Mouse (Mus musculus) small intestine, adult 2 months (tissue): ENCODE results near the gene Itga6. TPM values are rescaled to one million over a fixed set of nuclear protein-coding genes. Genes with fewer than 3 reads are reported as not detected.

Experiments
- H3K27ac ChIP-seq: fragments of 200-500 bp; 2 replicates; pipeline ENCODE4 v1.5.1; 2012; ENCODE audit warnings: low read depth, low read length, control low read depth, inconsistent platforms; ENCODE audit not compliant: insufficient read depth
- H3K27me3 ChIP-seq: fragments of 200-500 bp; 2 replicates; pipeline ENCODE4 v1.6.1; 2012; ENCODE audit warnings: mild to moderate bottlenecking, moderate library complexity, low read length, inconsistent platforms; ENCODE audit not compliant: control insufficient read depth, insufficient read depth
- H3K36me3 ChIP-seq: fragments of 200-500 bp; 2 replicates; pipeline ENCODE4 v1.6.1; 2012; ENCODE audit warnings: mild to moderate bottlenecking, low read length, control low read depth, inconsistent platforms; ENCODE audit not compliant: control insufficient read depth, insufficient read depth
- H3K4me1 ChIP-seq: fragments of 200-500 bp; 2 replicates; pipeline ENCODE4 v1.6.1; 2012; ENCODE audit warnings: low read length, inconsistent platforms, mixed read lengths; ENCODE audit not compliant: control insufficient read depth, insufficient read depth, insufficient read length
- H3K4me3 ChIP-seq: fragments of 200-500 bp; 2 replicates; pipeline ENCODE4 v1.5.1; 2012; ENCODE audit warnings: low read depth, mild to moderate bottlenecking, control low read depth, inconsistent platforms, low read length, moderate library complexity
- CTCF ChIP-seq: fragments of 200-500 bp; IDR thresholded peaks from 2 replicates; pipeline ENCODE4 v1.5.1; 2012; ENCODE audit warnings: low read depth, mild to moderate bottlenecking, control low read depth, inconsistent platforms, low read length, moderate library complexity, mixed read lengths; ENCODE audit not compliant: insufficient replicate concordance, insufficient read length; ENCODE audit errors: extremely low read depth
- POLR2A ChIP-seq: fragments of 200-500 bp; IDR thresholded peaks from 2 replicates; pipeline ENCODE4 v1.6.1; 2012; ENCODE audit warnings: low read depth, mild to moderate bottlenecking, control low read depth, inconsistent platforms, low read length, moderate library complexity
- WGBS: fragments of 180-500 bp; shearing (Covaris S2); methylation state at CpG from one replicate; pipeline ENCODE4 v1.1.7; 2018; 5-methylcytosine and 5-hydroxymethylcytosine counted together
- polyA plus RNA-seq: library from polyadenylated mRNA; depleted of rRNA; stranded (reverse); fragments of >200 nt; gene quantifications from 2 replicates; pipeline ENCODE4 v1.2.3, GENCODE M21; 2012

The Itga6 gene
- polyA plus RNA-seq, 1 experiment: 49.8 TPM

GRCm38 (mm10) chr2:71748451-71748850 is 3.0 kb downstream of the Itga6 start:
- 90% methylated on average over 5 of the region's 5 CpGs for WGBS

GRCm38 (mm10) chr2:71749367-71750086 is 4.1 kb downstream of the Itga6 start:
- WGBS: 30% methylated on average over 13 of the region's 13 CpGs
- Histone ChIP-seq H3K27me3 (no peaks in the 10 kb centered on the region), H3K36me3 (no peaks in the 10 kb centered on the region), H3K4me1 (peaks cover 6% of the 10 kb centered on the region; the same call in 1 of the 2 replicates), H3K4me3 (peak overlapping the region; percentile 23; the same call in 1 of the 2 replicates), H3K27ac (peak overlapping the region; percentile 55; the same call in 1 of the 2 replicates)
- TF ChIP-seq POLR2A (no peak), CTCF (no peak)

More at GRCm38 (mm10) chr2:71748451-71748850, 3.0 kb downstream of the Itga6 start:
- Histone ChIP-seq H3K4me1 (peaks cover 10% of the 10 kb centered on the region; the same call in 1 of the 2 replicates), H3K27me3 (no peaks in the 10 kb centered on the region), H3K36me3 (no peaks in the 10 kb centered on the region), H3K4me3 (no peak overlapping the region), H3K27ac (no peak overlapping the region)
- TF ChIP-seq POLR2A: no peak
- TF ChIP-seq CTCF: no peak

DNA sequence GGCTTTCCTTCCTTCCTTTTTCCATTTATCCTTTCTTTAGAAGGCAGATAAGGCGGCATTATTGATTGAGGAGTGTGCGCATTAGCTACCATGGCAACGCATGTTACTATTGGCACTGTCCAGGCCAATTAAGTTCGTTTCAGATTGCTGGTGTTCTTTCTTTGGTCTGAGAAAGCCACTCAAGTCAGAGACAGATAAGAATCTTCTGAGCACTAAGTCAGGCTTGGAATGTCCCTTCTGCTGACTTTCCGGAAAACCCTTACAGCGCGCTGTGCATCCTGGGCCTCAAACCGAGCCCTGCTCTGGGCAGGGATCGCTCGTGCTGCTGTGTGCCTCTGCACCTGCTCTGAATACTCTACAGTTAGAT is 4.7 kb downstream of the Itga6 start:
- WGBS: 26% methylated on average over 10 of the region's 10 CpGs
- H3K4me1 ChIP-seq: peaks cover 6% of the 10 kb centered on the region; the same call in 1 of the 2 replicates
- H3K27ac ChIP-seq: peak overlapping the region; percentile 55
- no peaks in the 10 kb centered on the region for H3K27me3 ChIP-seq
- no peaks in the 10 kb centered on the region for H3K36me3 ChIP-seq
- TF ChIP-seq CTCF (no peak), POLR2A (no peak)
- peak overlapping the region; percentile 22; the same call in 1 of the 2 replicates for H3K4me3 ChIP-seq

DNA sequence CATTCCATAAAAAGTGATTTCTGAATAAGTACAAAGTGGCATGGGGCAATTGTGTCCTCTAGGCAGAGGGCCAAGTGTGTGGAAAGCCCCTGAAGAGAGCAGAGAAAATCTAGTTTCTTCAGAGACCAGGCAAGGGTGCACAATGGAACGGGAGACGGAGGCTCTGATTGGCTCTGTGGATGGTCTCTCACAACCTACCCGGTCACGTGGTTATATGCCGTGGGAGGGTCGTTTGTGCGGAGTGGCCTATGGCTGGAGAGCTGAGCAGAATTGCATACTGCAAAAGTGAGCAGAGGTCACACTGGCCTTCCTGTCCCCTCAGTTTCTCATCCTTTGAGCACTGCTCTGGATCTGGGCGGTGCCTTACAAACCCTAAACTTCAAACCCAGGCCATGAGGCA is 5.9 kb downstream of the Itga6 start:
- Histone ChIP-seq H3K4me1 (peaks cover 6% of the 10 kb centered on the region; the same call in 1 of the 2 replicates), H3K36me3 (no peaks in the 10 kb centered on the region), H3K4me3 (no peak overlapping the region), H3K27ac (no peak overlapping the region), H3K27me3 (no peaks in the 10 kb centered on the region)
- no peak for TF ChIP-seq POLR2A
- no peak for TF ChIP-seq CTCF
- 31% methylated on average over 8 of the region's 8 CpGs for WGBS

GRCm38 (mm10) chr2:71751863-71752262 is 6.4 kb downstream of the Itga6 start:
- H3K4me3 ChIP-seq: no peak overlapping the region
- H3K27ac ChIP-seq: peak overlapping the region; percentile 17
- H3K36me3 ChIP-seq: no peaks in the 10 kb centered on the region
- WGBS: 47% methylated on average over 2 of the region's 2 CpGs
- no peaks in the 10 kb centered on the region for H3K27me3 ChIP-seq
- H3K4me1 ChIP-seq: peaks cover 6% of the 10 kb centered on the region; the same call in 1 of the 2 replicates
- TF ChIP-seq CTCF: no peak
- no peak for TF ChIP-seq POLR2A

GRCm38 (mm10) chr2:71752383-71752782 is 7.0 kb downstream of the Itga6 start:
- 81% methylated on average over 2 of the region's 2 CpGs for WGBS
- Histone ChIP-seq H3K36me3 (no peaks in the 10 kb centered on the region), H3K27me3 (no peaks in the 10 kb centered on the region), H3K27ac (no peak overlapping the region), H3K4me3 (no peak overlapping the region), H3K4me1 (peaks cover 11% of the 10 kb centered on the region; the same call in 1 of the 2 replicates)
- TF ChIP-seq POLR2A (no peak), CTCF (no peak)

DNA sequence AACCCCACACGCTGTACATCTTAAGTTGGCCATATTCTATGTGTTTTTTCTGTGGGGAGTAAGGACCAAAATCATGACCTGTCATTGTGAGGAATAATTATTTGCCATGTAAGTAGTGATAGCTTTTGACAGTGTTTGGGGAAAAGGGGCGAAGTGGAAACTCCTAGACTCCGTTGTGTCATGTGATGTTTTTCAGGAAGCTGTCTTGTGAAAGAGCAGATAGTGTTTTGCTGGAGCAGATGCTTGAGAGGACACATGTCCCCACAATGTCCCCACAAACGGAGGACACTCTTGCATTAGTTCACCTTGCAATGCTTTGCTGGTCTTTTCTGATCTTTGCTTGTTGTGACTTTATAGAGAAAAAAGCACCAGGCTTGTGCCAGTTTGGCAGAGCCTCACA is 7.7 kb downstream of the Itga6 start:
- Histone ChIP-seq H3K4me1 (peaks cover 11% of the 10 kb centered on the region; the same call in 1 of the 2 replicates), H3K4me3 (no peak overlapping the region), H3K27me3 (no peaks in the 10 kb centered on the region), H3K27ac (no peak overlapping the region), H3K36me3 (no peaks in the 10 kb centered on the region)
- WGBS: 78% methylated on average over 4 of the region's 4 CpGs
- TF ChIP-seq CTCF: no peak
- no peak for TF ChIP-seq POLR2A
